Mouse (Mus musculus): ENCODE results near the gene Nostrin. TPM values are rescaled to one million over a fixed set of nuclear protein-coding genes. Genes with fewer than 3 reads are reported as not detected.

Nostrin gene
- total and polyA plus RNA-seq, 3 experiments, result 1.4 to 6.7 (median 5.9) TPM

DNA sequence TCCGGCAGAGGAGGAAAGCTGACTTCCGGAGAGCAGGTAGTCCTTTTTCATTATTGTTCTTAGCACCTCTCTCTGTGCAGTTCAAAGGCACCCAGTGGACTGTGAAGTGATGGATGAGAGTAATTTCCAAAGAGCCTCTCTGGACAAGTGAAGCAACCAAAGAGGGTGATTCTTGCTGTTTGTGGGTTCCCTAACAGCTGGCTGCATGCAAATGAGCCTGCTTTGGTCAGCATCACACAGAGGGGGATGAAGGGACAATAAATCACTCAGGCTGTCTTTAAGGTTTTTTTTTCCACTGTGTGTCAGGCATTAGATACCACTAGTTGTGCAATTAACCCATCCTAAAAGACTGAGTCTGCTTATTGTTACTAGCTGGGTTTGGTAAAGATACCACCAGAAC, 15.9 kb upstream of the Nostrin start:
- Histone ChIP-seq H3K4me3 (no peak overlapping the region), H3K27me3 (ENCODE audit: control insufficient read depth, insufficient read depth, low read length) (no peaks in the 10 kb centered on the region), H3K27ac (no peak overlapping the region), H3K79me2 (replicated peaks; ENCODE audit: control insufficient read depth, insufficient read depth, low read length) (no peaks in the 10 kb centered on the region), H3K36me3 (ENCODE audit: control insufficient read depth, insufficient read depth, low read length) (no peaks in the 10 kb centered on the region), H3K9ac (ENCODE audit: low read depth, low read length) (no peak overlapping the region), H3K4me1 (ENCODE audit: control insufficient read depth, insufficient read depth, low read length) (peaks cover 3% of the 10 kb centered on the region)
- no peak for TF ChIP-seq CTCF (IDR thresholded peaks at IDR 0.05)
- DNase-seq, result no peak
- 68% methylated on average over 2 of the region's 2 CpGs for WGBS
- intact Hi-C loops (cut with DNase I), result no loop called here

DNA sequence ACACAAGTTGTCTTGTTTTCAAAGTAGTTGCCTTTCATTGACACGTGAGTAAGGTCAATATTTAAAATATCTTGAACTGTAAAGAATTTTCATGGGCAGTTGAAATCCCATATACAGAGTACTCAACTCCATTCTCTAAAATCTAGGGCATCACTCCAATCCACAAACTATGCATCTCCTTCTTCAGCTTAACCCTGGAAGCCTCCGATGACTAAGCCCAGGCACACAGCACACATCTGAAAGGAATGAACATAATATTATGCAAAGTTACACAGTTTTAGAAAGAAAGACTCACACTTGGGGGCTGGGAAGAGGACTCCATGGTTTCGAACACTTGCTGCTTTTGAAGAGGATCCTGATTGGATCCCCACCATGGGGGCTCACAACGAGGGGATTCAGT, 13.9 kb upstream of the Nostrin start:
- H3K9ac ChIP-seq (ENCODE audit: low read depth, low read length), result no peak overlapping the region
- no peak overlapping the region for H3K27ac ChIP-seq
- intact Hi-C loops (cut with DNase I), result no loop called here
- no peaks in the 10 kb centered on the region for H3K27me3 ChIP-seq (ENCODE audit: control insufficient read depth, insufficient read depth, low read length)
- no peak overlapping the region for H3K4me3 ChIP-seq
- 87% methylated on average over 4 of the region's 4 CpGs for WGBS
- peaks cover 1% of the 10 kb centered on the region for H3K4me1 ChIP-seq (ENCODE audit: control insufficient read depth, insufficient read depth, low read length)
- no peaks in the 10 kb centered on the region for H3K79me2 ChIP-seq (replicated peaks; ENCODE audit: control insufficient read depth, insufficient read depth, low read length)
- H3K36me3 ChIP-seq (ENCODE audit: control insufficient read depth, insufficient read depth, low read length), result no peaks in the 10 kb centered on the region
- DNase-seq, result no peak
- TF ChIP-seq CTCF (IDR thresholded peaks at IDR 0.05) (no peak), POLR2A (IDR thresholded peaks at IDR 0.05; ENCODE audit: insufficient read depth, low read depth, low read length) (no peak), EP300 (IDR thresholded peaks at IDR 0.05; ENCODE audit: insufficient read depth, low read depth, low read length) (no peak)

DNA sequence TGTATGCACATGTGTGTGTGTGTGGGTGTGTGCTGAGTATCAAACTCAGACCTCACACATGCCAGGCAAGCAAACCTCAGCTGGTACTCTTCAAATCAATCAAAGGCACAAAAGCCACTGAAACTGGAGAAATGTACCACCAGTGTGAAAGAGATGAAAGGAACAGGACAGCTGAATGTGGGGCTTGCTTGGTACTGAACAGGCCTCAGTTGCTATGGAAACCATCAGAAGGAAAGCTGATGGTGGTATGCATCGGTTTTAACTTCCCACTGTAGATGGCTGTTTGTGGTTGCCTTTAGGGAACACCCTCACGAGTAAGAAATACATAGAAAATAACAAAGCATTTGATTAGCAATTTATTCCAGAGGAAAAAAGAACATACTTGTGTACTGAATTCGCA, 10.2 kb upstream of the Nostrin start:
- Histone ChIP-seq H3K36me3 (ENCODE audit: control insufficient read depth, insufficient read depth, low read length) (no peaks in the 10 kb centered on the region), H3K79me2 (replicated peaks; ENCODE audit: control insufficient read depth, insufficient read depth, low read length) (no peaks in the 10 kb centered on the region), H3K9ac (ENCODE audit: low read depth, low read length) (no peak overlapping the region), H3K27ac (no peak overlapping the region), H3K27me3 (ENCODE audit: control insufficient read depth, insufficient read depth, low read length) (no peaks in the 10 kb centered on the region), H3K4me3 (no peak overlapping the region), H3K4me1 (ENCODE audit: control insufficient read depth, insufficient read depth, low read length) (peaks cover 7% of the 10 kb centered on the region)
- 71% methylated on average over 3 of the region's 3 CpGs for WGBS
- intact Hi-C loops (cut with DNase I), result no loop called here
- no peak for DNase-seq
- TF ChIP-seq POLR2A (IDR thresholded peaks at IDR 0.05; ENCODE audit: insufficient read depth, low read depth, low read length) (no peak), CTCF (IDR thresholded peaks at IDR 0.05) (no peak), EP300 (IDR thresholded peaks at IDR 0.05; ENCODE audit: insufficient read depth, low read depth, low read length) (no peak)

DNA sequence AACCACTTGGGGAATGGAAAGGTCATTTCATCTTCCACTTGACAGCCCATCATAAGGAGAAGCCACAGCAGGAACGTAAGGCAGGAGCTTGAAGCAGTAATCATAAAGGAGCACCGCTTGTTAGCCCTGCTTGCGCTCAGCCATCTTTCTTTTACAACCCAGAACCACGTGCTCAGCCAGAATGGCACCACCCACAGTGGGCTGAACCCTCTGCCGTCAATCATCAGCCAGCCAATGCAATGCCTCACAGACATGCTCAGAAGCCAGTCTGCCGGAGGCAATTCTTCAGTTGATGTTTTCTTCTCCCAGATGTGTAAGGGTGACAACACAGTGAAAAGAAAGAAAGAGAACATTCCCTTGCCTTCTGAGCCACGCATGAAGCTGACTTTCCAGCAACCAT, 7.3 kb upstream of the Nostrin start:
- DNase-seq, result no peak
- H3K27ac ChIP-seq, result peak overlapping the region; percentile 68
- H3K4me3 ChIP-seq, result no peak overlapping the region
- no peak overlapping the region for H3K9ac ChIP-seq (ENCODE audit: low read depth, low read length)
- no peak for TF ChIP-seq POLR2A (IDR thresholded peaks at IDR 0.05; ENCODE audit: insufficient read depth, low read depth, low read length)
- TF ChIP-seq CTCF (IDR thresholded peaks at IDR 0.05), result no peak
- TF ChIP-seq EP300 (IDR thresholded peaks at IDR 0.05; ENCODE audit: insufficient read depth, low read depth, low read length), result no peak
- no peaks in the 10 kb centered on the region for H3K36me3 ChIP-seq (ENCODE audit: control insufficient read depth, insufficient read depth, low read length)
- 77% methylated on average over 7 of the region's 7 CpGs for WGBS
- H3K79me2 ChIP-seq (replicated peaks; ENCODE audit: control insufficient read depth, insufficient read depth, low read length), result no peaks in the 10 kb centered on the region
- peaks cover 7% of the 10 kb centered on the region for H3K4me1 ChIP-seq (ENCODE audit: control insufficient read depth, insufficient read depth, low read length)
- intact Hi-C loops (cut with DNase I), result no loop called here
- no peaks in the 10 kb centered on the region for H3K27me3 ChIP-seq (ENCODE audit: control insufficient read depth, insufficient read depth, low read length)

DNA sequence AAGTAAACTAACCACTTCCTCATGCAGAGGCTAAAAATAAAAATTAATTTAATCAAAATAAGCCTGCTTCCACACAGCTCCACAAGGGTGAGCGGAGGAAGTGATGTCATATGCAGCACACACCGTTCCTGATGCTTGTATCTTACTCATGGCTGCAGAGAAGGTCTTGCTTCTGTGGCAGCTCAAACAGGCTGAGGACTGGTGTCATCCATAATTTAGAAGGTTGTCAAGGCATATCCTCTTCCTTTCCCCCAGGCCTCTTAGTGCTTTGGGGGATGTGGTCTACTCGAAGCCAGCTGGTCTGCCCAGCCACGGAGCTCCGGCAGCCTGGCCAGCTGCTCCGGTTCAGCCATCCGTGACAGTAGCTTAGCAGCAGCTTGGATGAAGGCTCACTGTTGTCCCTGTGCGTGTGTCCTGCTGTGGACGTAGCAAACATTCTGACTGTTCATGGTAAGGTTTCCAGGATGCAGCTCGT, 6.6 kb upstream of the Nostrin start:
- Histone ChIP-seq H3K36me3 (ENCODE audit: control insufficient read depth, insufficient read depth, low read length) (no peaks in the 10 kb centered on the region), H3K27ac (peak overlapping the region; percentile 68), H3K27me3 (ENCODE audit: control insufficient read depth, insufficient read depth, low read length) (no peaks in the 10 kb centered on the region), H3K9ac (ENCODE audit: low read depth, low read length) (peak overlapping the region; percentile 61), H3K4me3 (peak overlapping the region; percentile 31; the same call in 1 of the 2 replicates), H3K79me2 (replicated peaks; ENCODE audit: control insufficient read depth, insufficient read depth, low read length) (no peaks in the 10 kb centered on the region), H3K4me1 (ENCODE audit: control insufficient read depth, insufficient read depth, low read length) (peaks cover 7% of the 10 kb centered on the region)
- DNase-seq, result peak; percentile 30 to 51
- intact Hi-C loops (cut with DNase I), result loop anchor here (1.0 kb wide), 1 partner anchor 15 kb away; no protein-coding TSS in a partner anchor
- peak; percentile 18; the same call in 1 of the 2 replicates for TF ChIP-seq CTCF (IDR thresholded peaks at IDR 0.05)
- TF ChIP-seq POLR2A (IDR thresholded peaks at IDR 0.05; ENCODE audit: insufficient read depth, low read depth, low read length), result peak; percentile 29; the same call in 1 of the 2 replicates
- no peak for TF ChIP-seq EP300 (IDR thresholded peaks at IDR 0.05; ENCODE audit: insufficient read depth, low read depth, low read length)
- WGBS, result 35% methylated on average over 10 of the region's 10 CpGs

DNA sequence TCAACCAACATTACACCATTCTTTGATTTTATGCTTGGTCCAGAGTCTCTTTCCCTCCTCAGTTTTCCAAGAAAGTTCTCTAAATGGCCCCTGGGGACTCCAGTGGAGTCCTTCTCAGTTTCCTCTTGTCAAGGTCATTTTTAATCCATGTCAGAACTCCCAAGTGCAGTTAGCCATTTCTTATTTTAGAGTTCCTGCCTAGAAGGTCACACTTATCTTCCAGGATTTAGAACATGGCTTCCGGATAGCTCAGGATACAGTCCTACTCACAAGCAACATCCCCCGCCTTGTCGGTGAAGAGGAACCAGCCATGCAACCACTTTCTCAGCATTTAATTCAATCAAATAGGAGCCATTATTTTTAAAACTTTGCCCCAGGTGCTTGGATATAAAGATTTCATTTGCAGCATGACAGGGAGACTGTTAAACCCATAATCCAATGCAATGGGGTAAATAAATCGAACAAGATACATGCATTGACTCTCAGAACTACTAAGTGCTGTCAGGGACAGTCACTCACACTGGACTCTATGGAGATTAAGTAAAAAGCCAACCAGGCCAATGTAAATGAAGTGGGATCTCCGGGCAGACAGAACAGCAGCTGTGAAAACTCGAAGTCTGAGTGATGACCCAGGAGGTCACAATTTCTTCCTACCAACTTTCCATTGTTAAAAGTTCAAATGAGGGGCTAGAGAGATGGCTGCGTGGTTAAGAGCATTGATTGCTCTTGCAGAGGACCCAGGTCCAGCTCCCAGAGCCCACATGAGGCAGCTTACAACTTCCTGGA, 6.0 kb upstream of the Nostrin start:
- no peak for TF ChIP-seq EP300 (IDR thresholded peaks at IDR 0.05; ENCODE audit: insufficient read depth, low read depth, low read length)
- TF ChIP-seq POLR2A (IDR thresholded peaks at IDR 0.05; ENCODE audit: insufficient read depth, low read depth, low read length), result no peak
- no peak for TF ChIP-seq CTCF (IDR thresholded peaks at IDR 0.05)
- Histone ChIP-seq H3K36me3 (ENCODE audit: control insufficient read depth, insufficient read depth, low read length) (no peaks in the 10 kb centered on the region), H3K79me2 (replicated peaks; ENCODE audit: control insufficient read depth, insufficient read depth, low read length) (no peaks in the 10 kb centered on the region), H3K9ac (ENCODE audit: low read depth, low read length) (no peak overlapping the region), H3K27me3 (ENCODE audit: control insufficient read depth, insufficient read depth, low read length) (no peaks in the 10 kb centered on the region), H3K4me3 (no peak overlapping the region; the same call in 1 of the 2 replicates), H3K27ac (peak overlapping the region; percentile 68), H3K4me1 (ENCODE audit: control insufficient read depth, insufficient read depth, low read length) (peaks cover 7% of the 10 kb centered on the region)
- no peak for DNase-seq
- intact Hi-C loops (cut with DNase I), result loop anchor here (1.0 kb wide), 1 partner anchor 15 kb away; no protein-coding TSS in a partner anchor
- WGBS, result 39% methylated on average over 7 of the region's 7 CpGs

Measured in heart, adult 2 months (tissue).